Mouse (Mus musculus) lung, postnatal 0 days (tissue): Measurements from ENCODE around the gene Naa40.

Experiments used
- CTCF ChIP-seq: IDR thresholded peaks from 2 replicates; pipeline ENCODE4 v1.5.1; 2016; ENCODE audit warnings: antibody characterized with exemption, mild to moderate bottlenecking
- EP300 ChIP-seq: IDR thresholded peaks from 2 replicates; pipeline ENCODE4 v1.6.1; 2016; ENCODE audit warnings: antibody characterized with exemption, mild to moderate bottlenecking, control low read depth

- TF ChIP-seq CTCF: no peak
- no peak for TF ChIP-seq EP300
These were observed 21.6 kb upstream of the Naa40 start for GRCm38 (mm10) chr19:7262592-7262991.
